Comparison of ENCODE assay signal across 9 mouse cellular contexts in the genomic region with DNA sequence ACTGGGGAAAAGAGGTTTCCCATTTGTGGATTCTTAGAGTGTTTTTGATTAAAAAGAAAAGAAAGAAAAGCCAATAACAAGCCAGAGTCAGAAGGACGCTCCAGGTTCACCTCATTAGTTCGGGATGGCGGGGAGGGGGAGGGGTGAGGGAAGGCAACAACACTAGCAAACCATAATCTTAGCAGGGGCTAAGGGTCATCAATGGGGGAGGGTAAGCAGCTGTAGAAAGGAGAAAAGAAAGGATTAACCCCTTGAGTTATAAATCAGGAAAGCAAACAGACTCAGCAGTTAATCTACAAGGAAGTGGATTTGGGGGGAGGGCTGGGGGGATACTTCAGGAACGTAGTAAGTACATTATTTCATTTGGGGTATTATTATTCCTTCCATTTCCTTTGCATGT. TPM values are rescaled to one million over a fixed set of nuclear protein-coding genes. Genes with fewer than 3 reads are reported as not detected.
DNase-seq lines count a peak whose midpoint lies in the region; ATAC-seq and TF ChIP-seq lines count a peak whose summit lies in the region.
"Had no signal": no experiment of that assay in that cellular context is flagged by ENCODE, and none has a peak within 500 bp of the region (broad histone marks: within the 10 kb centered on the region; RNA-seq: fewer than 3 reads in every experiment).

No protein-coding gene starts in this region.

- no peak for TF ChIP-seq CTCF in cerebellum, adult 2 months (IDR thresholded peaks at IDR 0.05; ENCODE audit: borderline replicate concordance, insufficient read depth, low read depth, low read length)

- no peaks in the 10 kb centered on the region for H3K9me3 ChIP-seq in kidney, embryonic 16.5 days (ENCODE audit: low read length)
- H3K9me3 ChIP-seq in embryonic facial prominence, embryonic 10.5 days: no peaks in the 10 kb centered on the region
- no peaks in the 10 kb centered on the region for H3K9me3 ChIP-seq in liver, embryonic 15.5 days (replicated peaks)

- peaks cover 15% of the 10 kb centered on the region for H3K4me1 ChIP-seq in kidney, embryonic 16.5 days (ENCODE audit: insufficient read depth, low read length)
- peaks cover 20% of the 10 kb centered on the region for H3K4me1 ChIP-seq in embryonic facial prominence, embryonic 10.5 days
- no peaks in the 10 kb centered on the region for H3K4me1 ChIP-seq in liver, embryonic 15.5 days (replicated peaks)
- H3K4me1 ChIP-seq in cerebellum, adult 2 months (ENCODE audit: control insufficient read depth, insufficient read depth, low read length): no peaks in the 10 kb centered on the region

- 10% methylated on average over 4 of the region's 4 CpGs for WGBS in kidney, embryonic 16.5 days
- WGBS in embryonic facial prominence, embryonic 10.5 days: 8% methylated on average over 4 of the region's 4 CpGs
- WGBS in liver, embryonic 15.5 days (ENCODE audit: insufficient replicate concordance): 13% methylated on average over 4 of the region's 4 CpGs
- WGBS in cerebellum, adult 2 months: 28% methylated on average over 4 of the region's 4 CpGs

- no peak overlapping the region for H3K9ac ChIP-seq in kidney, embryonic 16.5 days (replicated peaks; ENCODE audit: low read length)
- no peak overlapping the region for H3K9ac ChIP-seq in liver, embryonic 15.5 days

- no peak for DNase-seq in kidney, postnatal 25 days
- peak; percentile 92 for DNase-seq in R1 (ENCODE audit: low read depth, low spot score)
- peak; percentile 41 for DNase-seq in embryonic facial prominence, embryonic 10.5 days (ENCODE audit: low spot score)
- no peak for DNase-seq in cerebellum, adult 2 months
- DNase-seq: layer of hippocampus, adult 9-11 months had no signal

- peak overlapping the region; percentile 47 for H3K4me2 ChIP-seq in kidney, embryonic 16.5 days (replicated peaks; ENCODE audit: low read depth, low read length)
- H3K4me2 ChIP-seq in liver, embryonic 15.5 days: peak overlapping the region; percentile 37; the same call in 1 of the 2 replicates

- H3K27ac ChIP-seq in kidney, embryonic 16.5 days (ENCODE audit: low read length): no peak overlapping the region
- H3K27ac ChIP-seq in embryonic facial prominence, embryonic 10.5 days (replicated peaks): no peak overlapping the region
- no peak overlapping the region for H3K27ac ChIP-seq in liver, embryonic 15.5 days (replicated peaks)
- H3K27ac ChIP-seq in cerebellum, adult 2 months (ENCODE audit: insufficient read depth, low read length): no peak overlapping the region

- H3K27me3 ChIP-seq in kidney, embryonic 16.5 days (ENCODE audit: insufficient read depth, low read length): peaks cover 10% of the 10 kb centered on the region; the same call in 1 of the 2 replicates
- H3K27me3 ChIP-seq in embryonic facial prominence, embryonic 10.5 days (replicated peaks; ENCODE audit: low read depth, poor library complexity, severe bottlenecking): peaks cover 34% of the 10 kb centered on the region; the same call in 1 of the 2 replicates
- peaks cover 29% of the 10 kb centered on the region for H3K27me3 ChIP-seq in liver, embryonic 15.5 days
- H3K27me3 ChIP-seq in cerebellum, adult 2 months (ENCODE audit: control insufficient read depth, insufficient read depth, low read length): no peaks in the 10 kb centered on the region

- no peaks in the 10 kb centered on the region for H3K36me3 ChIP-seq in kidney, embryonic 16.5 days (ENCODE audit: insufficient read depth, low read length)
- H3K36me3 ChIP-seq in embryonic facial prominence, embryonic 10.5 days (replicated peaks): no peaks in the 10 kb centered on the region
- no peaks in the 10 kb centered on the region for H3K36me3 ChIP-seq in liver, embryonic 15.5 days (replicated peaks)

- no peak for ATAC-seq in kidney, embryonic 16.5 days (ENCODE audit: low FRiP score, low TSS enrichment)
- no peak for ATAC-seq in liver, embryonic 15.5 days (ENCODE audit: insufficient read depth)
- no peak for ATAC-seq in frontal cortex, adult (ENCODE audit: low TSS enrichment)

- TF ChIP-seq POLR2A in cerebellum, adult 2 months (IDR thresholded peaks at IDR 0.05; ENCODE audit: borderline replicate concordance, insufficient read depth, low read length): no peak

- H3K4me3 ChIP-seq in kidney, embryonic 16.5 days (ENCODE audit: low read length): peak overlapping the region; percentile 18
- peak overlapping the region; percentile 40 for H3K4me3 ChIP-seq in embryonic facial prominence, embryonic 10.5 days
- no peak overlapping the region for H3K4me3 ChIP-seq in liver, embryonic 15.5 days (replicated peaks)
- H3K4me3 ChIP-seq in cerebellum, adult 2 months (replicated peaks; ENCODE audit: insufficient read depth, low read depth, low read length): no peak overlapping the region

RNA-seq across cellular contexts. Expression of gene 2410137M14Rik, which starts 0.8 kb away (rescaled TPM):
- polyA plus RNA-seq in kidney, embryonic 16.5 days (2015; fragmentation: Nextera tagmentation; extraction: Ambion mirVana): not detected in 2 replicates
- not detected in 2 replicates for polyA plus RNA-seq in embryonic facial prominence, embryonic 10.5 days (2016; fragmentation: Nextera tagmentation; extraction: Ambion mirVana)
- not detected in 2 replicates for polyA plus RNA-seq in liver, embryonic 15.5 days (2015; fragmentation: Nextera tagmentation; extraction: Ambion mirVana)
- polyA plus RNA-seq in cerebellum, adult 2 months (2012; rRNA removed): 0.29 TPM in 1 of 2 replicates, not detected in the other
- polyA plus RNA-seq: thymus, postnatal 0 days had no signal

RNA-seq across cellular contexts. Expression of gene H2-M5, which starts 7.5 kb away (rescaled TPM):
- 0.44 and 0.57 TPM in 2 replicates for polyA plus RNA-seq in kidney, embryonic 16.5 days (2015; fragmentation: Nextera tagmentation; extraction: Ambion mirVana)
- 0.52 and 0.87 TPM in 2 replicates for polyA plus RNA-seq in embryonic facial prominence, embryonic 10.5 days (2016; fragmentation: Nextera tagmentation; extraction: Ambion mirVana)
- not detected in 2 replicates for polyA plus RNA-seq in liver, embryonic 15.5 days (2015; fragmentation: Nextera tagmentation; extraction: Ambion mirVana)
- 0.55 and 0.77 TPM in 2 replicates for polyA plus RNA-seq in cerebellum, adult 2 months (2012; rRNA removed)

RNA-seq across cellular contexts. Expression of gene Zfp57, which starts 19.1 kb away (rescaled TPM):
- 64.5 and 66.7 TPM in 2 replicates for polyA plus RNA-seq in kidney, embryonic 16.5 days (2015; fragmentation: Nextera tagmentation; extraction: Ambion mirVana)
- 97.0 and 106 TPM in 2 replicates for polyA plus RNA-seq in embryonic facial prominence, embryonic 10.5 days (2016; fragmentation: Nextera tagmentation; extraction: Ambion mirVana)
- 3.2 and 3.8 TPM in 2 replicates for polyA plus RNA-seq in liver, embryonic 15.5 days (2015; fragmentation: Nextera tagmentation; extraction: Ambion mirVana)
- polyA plus RNA-seq in cerebellum, adult 2 months (2012; rRNA removed): 10.3 and 12.0 TPM in 2 replicates

RNA-seq across cellular contexts. Expression of gene Znrd1as, which starts 23.5 kb away (rescaled TPM):
- 6.7 and 6.8 TPM in 2 replicates for polyA plus RNA-seq in kidney, embryonic 16.5 days (2015; fragmentation: Nextera tagmentation; extraction: Ambion mirVana)
- 7.2 and 9.7 TPM in 2 replicates for polyA plus RNA-seq in embryonic facial prominence, embryonic 10.5 days (2016; fragmentation: Nextera tagmentation; extraction: Ambion mirVana)
- 2.2 and 2.5 TPM in 2 replicates for polyA plus RNA-seq in liver, embryonic 15.5 days (2015; fragmentation: Nextera tagmentation; extraction: Ambion mirVana)
- polyA plus RNA-seq in cerebellum, adult 2 months (2012; rRNA removed): 6.7 and 7.8 TPM in 2 replicates

RNA-seq across cellular contexts. Expression of gene Znrd1, which starts 23.5 kb away (rescaled TPM):
- polyA plus RNA-seq in kidney, embryonic 16.5 days (2015; fragmentation: Nextera tagmentation; extraction: Ambion mirVana): 90.7 and 94.7 TPM in 2 replicates
- 95.1 and 100 TPM in 2 replicates for polyA plus RNA-seq in embryonic facial prominence, embryonic 10.5 days (2016; fragmentation: Nextera tagmentation; extraction: Ambion mirVana)
- 18.7 and 21.5 TPM in 2 replicates for polyA plus RNA-seq in liver, embryonic 15.5 days (2015; fragmentation: Nextera tagmentation; extraction: Ambion mirVana)
- polyA plus RNA-seq in cerebellum, adult 2 months (2012; rRNA removed): 37.5 and 40.6 TPM in 2 replicates

Comparison
In these comparisons a context has a peak if more than half of its experiments do, and no peak if none do; other contexts are left out.
1. H3K4me3 ChIP-seq: peak in kidney, embryonic 16.5 days (single experiment) and embryonic facial prominence, embryonic 10.5 days (single experiment); none in liver, embryonic 15.5 days (single experiment) and cerebellum, adult 2 months (single experiment).
2. DNase-seq: peak in R1 (single experiment) and embryonic facial prominence, embryonic 10.5 days (single experiment); none in kidney, postnatal 25 days (0 of 2) and cerebellum, adult 2 months (0 of 2).